Mouse (Mus musculus) mesoderm, embryonic 11.5 days (tissue): ENCODE data around the gene Gm20219.
"Not testable (repeated sequence)": the region's sequence is repeated elsewhere in the genome, so short reads cannot be mapped to it uniquely, and the experiment has no call there.

Experiments
- DNase-seq: peaks from one replicate; pipeline ENCODE4 v3.0.0-alpha.2; 2012; ENCODE audit warnings: low read depth, low spot score

The Gm20219 gene

DNA sequence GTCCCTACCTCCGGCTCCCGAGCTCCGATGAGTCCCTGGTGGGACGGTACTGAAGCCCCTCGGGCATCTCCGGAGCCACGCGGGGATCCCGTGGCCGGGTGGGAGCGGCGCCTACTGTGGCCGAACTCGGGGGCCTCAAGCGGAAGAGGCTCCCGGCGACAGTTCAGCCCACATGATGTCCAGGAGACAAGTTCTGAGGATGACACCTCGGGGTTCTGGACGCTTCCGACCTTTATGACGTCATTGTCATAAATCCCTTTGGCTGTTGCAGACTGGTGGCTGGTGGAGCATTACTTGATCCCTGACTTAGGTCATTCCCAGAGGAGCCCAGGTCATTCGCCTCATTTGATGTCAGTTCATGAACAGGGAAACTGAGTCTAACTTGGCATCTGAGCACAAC lies 41.9 kb downstream of the Gm20219 start, which contains the start of gene Znrf4:
Znrf4 (minus strand) TSS at position 122 of the 400 bp plus-strand sequence.
- no peak for DNase-seq

DNA sequence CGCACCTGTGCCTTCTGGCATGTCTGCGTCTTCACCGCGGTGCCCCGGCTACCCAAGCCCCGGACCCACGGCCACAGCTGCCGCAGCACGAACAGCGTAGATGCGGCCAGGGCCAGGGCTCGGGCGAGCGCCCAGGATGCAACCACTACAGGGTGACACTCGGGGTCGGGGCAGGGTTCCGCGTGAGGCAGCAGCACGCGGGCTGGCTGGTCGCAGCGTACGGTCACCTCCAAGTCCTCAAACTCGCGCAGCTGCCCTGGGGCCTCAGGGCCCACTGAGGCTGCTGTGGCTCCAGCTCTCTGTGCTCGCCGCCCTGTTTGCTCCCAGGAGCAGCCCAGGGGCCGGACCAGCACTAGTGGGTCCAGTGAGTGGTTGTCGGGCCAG lies 42.5 kb downstream of the Gm20219 start:
- DNase-seq: no peak

- no peak for DNase-seq
These were observed 43.0 kb downstream of the Gm20219 start for GRCm38 (mm10) chr17:56510970-56511706.

DNA sequence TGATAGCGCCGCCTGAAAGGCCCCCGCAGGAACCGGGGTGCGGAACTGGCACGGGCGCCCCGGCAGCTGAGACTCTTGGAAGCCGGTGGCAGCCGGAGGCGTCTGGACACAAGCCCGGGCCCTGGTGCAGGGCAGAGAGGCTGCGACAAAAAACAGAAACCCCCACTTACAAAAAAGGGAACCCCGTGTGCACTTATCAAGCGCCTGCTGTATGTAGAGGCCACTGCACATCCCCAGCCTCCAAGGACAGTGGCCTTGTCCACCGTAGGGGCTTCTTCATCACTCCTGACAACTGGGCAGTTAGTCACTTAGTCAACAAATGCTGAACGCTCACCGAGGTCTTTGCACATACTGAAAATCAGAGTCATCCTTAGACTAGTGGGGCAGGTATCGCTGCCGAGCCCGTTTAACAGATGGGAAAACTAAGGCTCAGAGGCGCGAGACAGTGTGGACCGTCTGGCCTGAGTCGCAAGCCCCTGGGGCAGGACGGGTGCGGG lies 43.7 kb downstream of the Gm20219 start:
- DNase-seq: no peak

DNA sequence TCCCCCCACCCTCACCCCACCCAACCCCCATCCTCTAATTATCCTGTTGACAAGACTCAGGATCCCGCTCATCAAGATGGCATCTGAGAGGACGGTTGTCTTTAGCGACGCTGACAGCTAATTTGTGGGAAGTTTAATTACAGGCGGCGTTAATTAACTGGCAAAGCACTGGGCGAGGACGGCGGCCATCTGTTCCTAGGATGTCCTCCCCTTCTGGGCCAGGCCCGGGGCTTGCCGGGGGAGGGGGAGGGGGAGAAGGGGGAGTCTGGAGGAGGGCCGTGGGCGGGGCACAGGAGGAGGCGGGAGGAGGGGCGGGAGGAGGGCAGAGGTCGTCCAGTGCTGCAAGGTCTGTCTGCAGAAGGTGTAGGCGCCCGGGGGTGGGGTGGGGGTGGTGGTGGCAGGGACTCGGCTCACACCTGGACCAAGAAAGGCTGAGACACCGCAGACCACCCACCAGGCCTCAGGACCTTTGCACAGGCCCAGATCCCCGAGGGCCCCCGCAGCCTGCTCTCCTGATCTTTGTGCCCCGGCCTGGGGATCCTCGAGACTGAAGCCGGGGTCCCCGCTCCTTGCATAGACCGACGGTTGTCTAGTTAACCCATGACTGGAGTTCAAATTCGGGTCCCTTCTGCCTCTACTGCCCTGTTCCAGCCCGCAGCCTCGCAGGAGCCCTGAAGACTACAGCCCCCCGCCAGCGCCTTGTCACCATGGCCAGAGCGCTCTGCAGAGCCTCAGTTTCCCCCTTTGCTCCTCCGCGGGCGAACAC lies 44.3 kb downstream of the Gm20219 start:
- peak; percentile 66 for DNase-seq

DNA sequence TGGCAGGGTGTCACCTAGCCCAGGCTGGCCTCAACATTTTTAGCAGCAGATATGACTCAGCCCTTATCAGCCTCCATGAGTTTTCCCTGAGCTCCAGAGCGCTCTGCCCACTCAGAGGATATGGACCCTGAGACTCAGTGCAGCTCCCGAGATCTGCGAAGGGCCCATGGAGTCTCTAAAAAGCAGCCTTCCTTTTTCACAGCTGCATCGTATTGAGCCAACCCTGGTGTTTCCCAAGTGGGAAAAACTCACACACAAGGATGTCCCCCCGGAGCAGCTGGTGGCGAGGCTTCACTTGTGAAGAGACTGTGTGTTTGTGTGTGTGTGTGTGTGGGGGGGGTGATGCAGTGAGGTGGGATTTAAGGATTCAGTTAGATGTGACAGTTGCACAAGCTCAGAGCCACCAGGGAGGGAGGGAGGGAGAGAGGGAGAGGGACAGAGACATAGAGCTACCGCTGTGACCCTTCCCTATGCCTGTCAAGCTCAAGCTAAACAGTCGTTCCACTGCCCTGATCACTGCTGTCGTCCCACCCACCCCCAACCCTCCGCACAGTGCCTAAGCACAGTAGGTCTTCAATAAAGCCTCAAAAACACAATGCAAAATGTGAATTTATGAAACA lies 45.1 kb downstream of the Gm20219 start:
- DNase-seq: no peak

- peak; percentile 96 for DNase-seq
These were observed 46.8 kb downstream of the Gm20219 start for GRCm38 (mm10) chr17:56507161-56508068.

DNA sequence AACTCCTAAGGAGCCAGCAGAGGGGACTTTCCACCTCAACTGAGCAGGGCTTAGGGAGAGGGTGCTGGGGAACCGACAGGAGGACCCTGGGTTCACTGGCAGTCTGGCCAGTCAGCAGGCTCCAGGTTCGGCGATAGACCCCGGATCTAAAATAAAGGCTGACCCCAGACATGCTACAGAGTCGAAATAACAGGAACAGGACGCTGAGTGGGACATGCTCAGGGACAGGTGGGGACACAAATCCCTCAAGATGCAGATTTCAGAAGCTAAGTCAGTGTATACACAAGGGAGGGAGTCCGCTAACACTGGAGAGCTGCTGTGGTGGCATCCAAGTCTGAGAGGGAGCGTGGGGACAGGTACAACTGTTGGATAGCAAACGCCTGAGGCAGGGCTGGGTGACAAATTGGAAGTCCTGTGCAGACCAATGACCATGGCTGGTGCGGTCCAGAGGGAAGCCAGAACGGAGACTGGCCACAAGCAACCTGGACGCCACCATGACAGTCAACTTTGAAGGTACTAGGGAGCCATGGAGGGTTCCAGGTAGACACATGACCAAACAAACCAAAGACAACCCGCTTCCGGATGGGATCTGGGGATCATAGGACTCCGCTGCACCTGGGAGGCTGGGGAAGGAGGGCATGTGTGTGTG lies 47.6 kb downstream of the Gm20219 start:
- no peak for DNase-seq

GRCm38 (mm10) chr17:56505401-56505800 lies 48.8 kb downstream of the Gm20219 start:
- no peak for DNase-seq

DNA sequence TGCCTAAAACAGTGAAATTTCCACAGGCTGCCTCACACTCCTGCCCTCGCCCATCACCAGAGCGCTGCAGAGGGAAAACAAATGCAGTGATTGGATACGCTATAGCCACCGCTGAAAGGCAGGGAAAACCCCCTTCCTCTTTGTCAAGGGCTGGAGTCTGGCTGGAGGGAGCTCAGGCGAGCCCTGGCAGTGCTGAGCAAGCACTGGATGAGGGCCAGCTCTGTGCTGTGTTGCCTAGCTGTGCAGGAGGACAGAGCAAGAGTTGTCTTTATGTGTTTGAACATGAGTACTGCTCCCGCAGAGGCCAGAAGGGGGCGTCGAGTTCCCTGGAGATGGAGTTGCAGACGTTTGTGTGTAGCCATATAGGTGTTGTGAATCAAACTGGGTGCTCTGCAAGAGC lies 51.7 kb downstream of the Gm20219 start:
- no peak for DNase-seq

DNA sequence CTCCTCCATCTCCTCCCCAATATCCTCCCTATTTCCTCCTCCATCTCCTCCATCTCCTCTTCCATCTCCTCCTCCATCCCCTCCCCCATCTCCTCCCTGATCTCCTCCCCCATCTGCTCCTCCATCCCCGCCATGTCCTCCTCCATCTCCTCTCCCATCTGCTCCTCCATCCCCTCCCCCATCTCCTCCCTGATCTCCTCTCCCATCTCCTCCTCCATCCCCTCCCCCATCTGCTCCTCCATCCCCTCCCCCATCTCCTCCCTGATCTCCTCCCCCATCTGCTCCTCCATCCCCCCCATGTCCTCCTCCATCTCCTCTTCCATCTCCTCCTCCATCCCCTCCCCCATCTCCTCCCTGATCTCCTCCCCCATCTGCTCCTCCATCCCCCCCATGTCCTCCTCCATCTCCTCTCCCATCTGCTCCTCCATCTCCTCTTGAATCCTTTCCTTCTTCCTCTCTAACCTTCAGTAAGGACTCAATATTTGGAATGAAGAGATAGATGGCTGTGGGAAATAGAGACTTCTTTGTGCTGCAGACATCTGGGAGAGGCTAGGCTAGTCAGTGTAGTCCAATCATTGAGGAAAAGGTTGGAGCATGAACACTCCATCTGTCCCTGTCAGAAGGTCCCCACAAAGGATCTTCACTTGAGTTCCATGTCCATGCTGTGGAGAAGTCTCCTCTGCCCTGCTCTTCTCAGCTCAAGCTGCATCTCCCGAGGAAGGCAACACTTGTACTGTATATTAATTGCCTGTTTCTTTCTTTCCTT lies 52.4 kb downstream of the Gm20219 start:
- not testable (repeated sequence) for DNase-seq
